Mouse (Mus musculus): ENCODE measurements around the gene Ugt1a8. TPM values are rescaled to one million over a fixed set of nuclear protein-coding genes. Genes with fewer than 3 reads are reported as not detected.

Ugt1a8 gene
- not detected in 2 replicates for polyA plus RNA-seq (2012; rRNA removed)

GRCm38 (mm10) chr1:88087513-88087912 lies at the start of gene Ugt1a8:
Ugt1a8 (plus strand) TSS chr1:88087813.

GRCm38 (mm10) chr1:88055088-88055487 lies 32.5 kb upstream of the Ugt1a8 start, which contains the start of gene Ugt1a10:
Ugt1a10 (plus strand) TSS chr1:88055388.

DNA sequence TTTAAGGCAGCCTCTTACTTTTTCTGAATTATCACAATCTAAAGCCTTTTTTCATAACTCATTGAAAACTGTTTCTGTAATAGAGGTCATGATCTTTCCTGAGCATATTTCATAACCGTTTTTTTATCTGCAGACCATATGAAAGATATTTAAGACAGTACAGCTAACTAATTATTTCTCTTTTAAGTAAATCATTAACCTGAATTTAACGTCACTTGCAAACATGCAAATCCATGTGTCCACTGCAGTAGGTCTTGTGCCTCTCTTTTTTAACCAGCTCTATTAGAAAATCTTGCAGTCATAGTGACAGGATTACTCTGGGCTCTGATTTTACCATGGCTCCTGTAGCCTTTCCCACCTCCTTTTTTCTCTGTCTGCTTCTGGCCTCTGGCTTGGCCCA lies 17.1 kb upstream of the Ugt1a8 start, which contains the start of gene Ugt1a9:
TSS of gene Ugt1a9 (plus strand) at position 306 of the 400 bp plus-strand sequence.

GRCm38 (mm10) chr1:88094941-88095492 lies 7.4 kb downstream of the Ugt1a8 start, which contains the start of gene Ugt1a7c:
Ugt1a7c (plus strand) TSS chr1:88095062.

GRCm38 (mm10) chr1:88103019-88103418 lies 15.4 kb downstream of the Ugt1a8 start, which contains the start of gene Ugt1a6b:
Ugt1a6b (plus strand) TSS chr1:88103252.

DNA sequence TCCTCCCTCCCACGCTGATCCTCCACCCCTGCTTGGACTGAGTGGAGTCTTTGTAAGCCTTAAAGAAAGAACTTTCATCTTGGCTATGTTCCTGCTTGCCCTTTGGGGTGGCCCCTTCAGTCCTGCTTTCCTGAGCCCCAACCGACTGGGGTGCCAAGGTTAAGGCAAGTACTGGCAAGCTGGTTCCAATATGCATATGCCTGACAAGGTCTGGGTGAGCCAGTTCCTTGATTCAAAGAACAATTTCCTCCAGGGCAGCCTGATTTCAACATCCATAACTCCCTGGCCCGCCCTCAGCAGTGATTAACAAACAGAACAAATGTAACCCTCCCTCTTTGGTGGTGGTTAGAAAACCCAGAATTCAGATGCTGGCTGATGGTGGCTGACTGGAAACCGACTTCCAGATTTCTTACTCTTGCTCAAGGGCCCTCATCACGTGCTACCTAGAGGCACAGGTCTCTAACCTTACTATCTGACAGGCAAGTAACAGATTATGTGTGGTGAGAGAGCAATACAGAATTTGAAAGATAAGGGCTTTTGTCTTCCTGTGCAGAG lies 46.9 kb downstream of the Ugt1a8 start, which contains the start of gene Ugt1a6a:
TSS of gene Ugt1a6a (plus strand) at position 353 of the 555 bp plus-strand sequence.

DNA sequence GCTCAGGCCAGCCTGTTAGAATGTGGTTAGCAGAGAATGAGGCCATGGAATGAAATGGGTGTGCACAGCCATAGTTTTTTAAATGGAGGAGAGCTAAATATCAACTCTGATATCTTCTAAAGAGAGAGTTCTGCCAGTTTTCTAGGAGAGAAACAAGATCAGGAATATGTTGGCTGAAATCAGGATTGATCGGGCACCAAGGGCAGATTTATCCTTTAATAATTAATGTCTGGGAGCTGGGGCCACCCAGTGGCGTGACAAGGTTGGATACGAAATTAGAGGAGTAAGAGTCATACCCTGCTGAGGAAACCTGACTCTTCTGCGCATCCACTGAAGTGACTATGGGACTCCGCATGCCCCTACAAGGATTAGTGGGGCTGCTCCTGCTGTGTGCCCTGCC lies 78.1 kb downstream of the Ugt1a8 start, which contains the start of gene Ugt1a5:
TSS of gene Ugt1a5 (plus strand) at position 302 of the 400 bp plus-strand sequence.

GRCm38 (mm10) chr1:88200456-88200855 lies 112.8 kb downstream of the Ugt1a8 start, which contains the start of gene Ugt1a2:
Ugt1a2 (plus strand) TSS chr1:88200601.

DNA sequence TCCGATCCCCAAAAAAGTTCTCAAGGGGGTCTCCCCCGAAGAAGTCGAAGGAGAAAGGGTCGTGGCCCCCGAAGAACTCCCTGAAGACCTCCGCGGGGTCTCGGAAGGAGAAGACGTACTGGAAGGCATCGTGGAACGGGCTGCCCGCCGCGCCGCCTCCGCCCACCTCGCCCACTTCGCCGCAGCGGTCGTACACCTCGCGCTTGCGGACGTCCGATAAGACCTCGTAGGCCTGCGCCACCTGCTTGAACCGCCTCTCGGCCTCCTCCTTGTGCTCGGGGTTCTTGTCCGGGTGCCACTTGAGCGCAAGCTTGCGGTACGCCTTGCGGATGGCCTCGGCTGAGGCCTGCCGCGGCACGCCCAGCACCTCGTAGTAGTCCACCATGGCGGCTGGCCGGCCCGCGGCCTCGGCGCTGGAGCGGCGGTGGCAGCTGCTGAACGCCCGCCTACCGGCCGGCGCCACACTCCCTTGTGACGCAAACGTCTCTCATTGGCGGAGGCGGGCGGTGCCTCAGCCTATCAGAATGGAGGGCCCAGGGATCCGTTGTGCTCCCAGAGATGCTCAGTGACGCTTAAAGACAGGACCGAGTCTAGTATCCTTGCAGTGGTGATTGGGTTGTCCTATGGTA lies 117.8 kb downstream of the Ugt1a8 start, which contains the start of gene Dnajb3:
TSS of gene Dnajb3 (minus strand) at position 489 of the 629 bp plus-strand sequence.

DNA sequence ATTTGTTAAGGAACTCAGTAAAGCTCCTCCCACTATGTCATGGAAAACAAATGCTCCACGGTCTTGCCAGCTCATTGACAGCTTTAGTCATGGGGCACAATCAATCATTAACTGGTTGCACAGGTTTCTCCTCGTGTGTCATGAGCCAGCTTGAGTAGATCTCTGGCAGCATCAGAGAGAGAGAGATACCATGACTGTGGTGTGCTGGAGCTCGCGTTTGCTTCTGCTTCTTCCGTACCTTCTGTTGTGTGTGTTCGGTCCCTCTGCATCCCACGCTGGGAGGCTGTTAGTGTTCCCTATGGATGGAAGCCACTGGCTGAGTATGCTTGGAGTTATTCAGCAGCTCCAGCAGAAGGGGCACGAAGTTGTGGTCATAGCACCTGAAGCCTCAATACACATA lies 124.2 kb downstream of the Ugt1a8 start, which contains the start of gene Ugt1a1:
TSS of gene Ugt1a1 (plus strand) at position 148 of the 400 bp plus-strand sequence.

GRCm38 (mm10) chr1:88226670-88227379 lies 139.2 kb downstream of the Ugt1a8 start, which contains the start of gene Mroh2a:
Mroh2a (plus strand) TSS chr1:88226986.

Other genes with a start within 250 kb of the Ugt1a8 start
- 39.4 and 39.7 TPM in 2 replicates for gene Dgkd, start 234.5 kb upstream of the Ugt1a8 start, polyA plus RNA-seq (2012; rRNA removed)
- 19.9 and 29.0 TPM in 2 replicates for gene Usp40, start 79.3 kb upstream of the Ugt1a8 start, polyA plus RNA-seq (2012; rRNA removed)
- not detected in 2 replicates for gene Ugt1a10, start 32.4 kb upstream of the Ugt1a8 start, polyA plus RNA-seq (2012; rRNA removed)
- not detected in 2 replicates for gene Ugt1a9, start 17.0 kb upstream of the Ugt1a8 start, polyA plus RNA-seq (2012; rRNA removed)
- 0.53 and 0.65 TPM in 2 replicates for gene Ugt1a7c, start 7.2 kb downstream of the Ugt1a8 start, polyA plus RNA-seq (2012; rRNA removed)
- gene Ugt1a6b, start 15.4 kb downstream of the Ugt1a8 start, polyA plus RNA-seq (2012; rRNA removed): 0.07 TPM in 1 of 2 replicates, not detected in the other
- 0.29 and 0.59 TPM in 2 replicates for gene Ugt1a6a, start 47.0 kb downstream of the Ugt1a8 start, polyA plus RNA-seq (2012; rRNA removed)
- gene Ugt1a5, start 78.2 kb downstream of the Ugt1a8 start, polyA plus RNA-seq (2012; rRNA removed): 0.04 TPM in 1 of 2 replicates, not detected in the other
- gene Ugt1a2, start 112.8 kb downstream of the Ugt1a8 start, polyA plus RNA-seq (2012; rRNA removed): 0.06 TPM in 1 of 2 replicates, not detected in the other
- 8.1 and 9.4 TPM in 2 replicates for gene Dnajb3, start 118.0 kb downstream of the Ugt1a8 start, polyA plus RNA-seq (2012; rRNA removed)
- gene Ugt1a1, start 124.1 kb downstream of the Ugt1a8 start, polyA plus RNA-seq (2012; rRNA removed): 0.12 TPM in 1 of 2 replicates, not detected in the other
- gene Mroh2a, start 139.2 kb downstream of the Ugt1a8 start, polyA plus RNA-seq (2012; rRNA removed): 0.10 TPM in 1 of 2 replicates, not detected in the other
- gene Hjurp, start 189.8 kb downstream of the Ugt1a8 start, polyA plus RNA-seq (2012; rRNA removed): 257 and 303 TPM in 2 replicates
- 0.02 TPM in 2 replicates for gene Trpm8, start 189.8 kb downstream of the Ugt1a8 start, polyA plus RNA-seq (2012; rRNA removed)